Mouse (Mus musculus) CH12.LX (cell line): Measurements from ENCODE around the gene Dnm3.

ENCODE experiments used
- CTCF ChIP-seq, 2 experiments: IDR thresholded peaks in 1 of 2; conservative IDR thresholded peaks in 1 of 2; 2 replicates each; pipeline ENCODE4 v1.5.1; 2011 to 2012; ENCODE audit warnings: low read depth in 2 of 2, low read length in 2 of 2, improper control_type of control experiment in 1 of 2, inconsistent platforms in 1 of 2, mild to moderate bottlenecking in 1 of 2, moderate library complexity in 1 of 2
- ELF1 ChIP-seq: IDR thresholded peaks from 2 replicates; pipeline ENCODE4 v1.6.1; 2014; ENCODE audit warnings: low read depth, mild to moderate bottlenecking, inconsistent platforms, low read length, improper control_type of control experiment
- GABPA ChIP-seq: IDR thresholded peaks from 2 replicates; pipeline ENCODE4 v1.6.1; 2012; ENCODE audit warnings: low read depth, low read length, improper control_type of control experiment, inconsistent platforms; ENCODE audit not compliant: insufficient replicate concordance
- KAT2A ChIP-seq: IDR thresholded peaks from 2 replicates; pipeline ENCODE4 v1.6.1; 2012; ENCODE audit warnings: low read length, improper control_type of control experiment, inconsistent platforms; ENCODE audit not compliant: insufficient replicate concordance
- MAFK ChIP-seq: IDR thresholded peaks from 2 replicates; pipeline ENCODE4 v1.6.1; 2011; ENCODE audit warnings: low read length, improper control_type of control experiment; ENCODE audit not compliant: insufficient replicate concordance
- MAX ChIP-seq: IDR thresholded peaks from 2 replicates; pipeline ENCODE4 v1.6.1; 2011; ENCODE audit warnings: low read length, improper control_type of control experiment
- MYC ChIP-seq: IDR thresholded peaks from 2 replicates; pipeline ENCODE4 v1.6.1; 2011; ENCODE audit warnings: low read depth, mild to moderate bottlenecking, improper control_type of control experiment, low read length
- POLR2A ChIP-seq: IDR thresholded peaks from 2 replicates; pipeline ENCODE4 v1.6.1; 2011; ENCODE audit warnings: low read depth, mild to moderate bottlenecking, improper control_type of control experiment, low read length
- POLR2AphosphoS2 ChIP-seq: IDR thresholded peaks from 2 replicates; pipeline ENCODE4 v1.6.1; 2011; ENCODE audit warnings: low read depth, low read length, improper control_type of control experiment
- USF1 ChIP-seq: IDR thresholded peaks from 2 replicates; pipeline ENCODE4 v1.6.1; 2014; ENCODE audit warnings: low read depth, mild to moderate bottlenecking, inconsistent platforms, low read length, improper control_type of control experiment
- ZC3H11A ChIP-seq: IDR thresholded peaks from 2 replicates; pipeline ENCODE4 v1.6.1; 2012; ENCODE audit warnings: low read depth, mild to moderate bottlenecking, inconsistent platforms, low read length, improper control_type of control experiment

DNA sequence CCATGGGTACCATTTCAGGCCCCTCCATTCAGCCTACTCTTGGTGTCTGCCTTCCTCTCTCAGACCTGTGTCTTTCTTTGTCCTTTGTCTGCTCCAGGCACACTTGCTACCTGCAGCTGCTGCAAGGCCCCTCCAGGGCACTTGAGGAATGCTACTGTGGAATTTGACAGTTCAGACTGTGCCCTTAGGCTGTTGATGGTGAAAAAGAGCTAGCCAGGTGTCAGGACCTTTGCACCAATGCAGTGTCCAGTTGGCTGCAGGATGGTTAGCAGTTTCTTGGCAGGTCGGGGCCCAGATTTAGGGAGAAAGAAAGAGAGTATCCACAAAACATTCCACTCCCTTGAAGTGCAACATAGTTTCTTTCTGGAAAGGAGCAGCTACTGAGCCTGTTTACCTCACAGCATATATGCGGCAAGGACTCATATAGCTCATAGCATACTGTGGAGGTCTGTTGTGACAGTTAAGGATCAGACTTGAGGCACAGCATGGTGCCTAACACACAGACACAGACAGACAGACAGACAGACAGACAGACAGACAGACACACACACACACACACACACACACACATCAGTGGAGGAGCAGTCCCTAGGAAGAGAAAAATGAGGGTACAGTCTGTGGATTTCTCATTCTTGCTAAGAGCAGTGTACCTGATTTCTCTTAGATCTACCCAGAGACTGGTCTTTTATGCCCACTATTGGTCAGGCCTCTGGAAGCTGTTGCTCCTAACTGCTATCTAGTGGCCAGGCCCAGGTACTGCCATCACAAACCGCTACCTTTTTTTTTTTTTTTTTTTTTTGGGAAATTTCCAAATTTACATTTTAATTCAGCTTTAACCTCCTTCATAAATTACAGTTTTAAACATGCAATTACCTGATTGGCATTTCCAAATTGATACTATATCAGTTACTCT lies 515.1 kb downstream of the Dnm3 start:
- TF ChIP-seq MAFK: no peak
- TF ChIP-seq POLR2A: no peak
- peak; percentile 60 to 93 for TF ChIP-seq CTCF (conservative IDR thresholded peaks at IDR 0.05 in 1 of 2, IDR thresholded peaks at IDR 0.05 in 1 of 2; ENCODE audit: low read depth in 2 of 2, low read length in 2 of 2)
- peak; percentile 88 for TF ChIP-seq ZC3H11A
- no peak for TF ChIP-seq USF1
- TF ChIP-seq POLR2AphosphoS2: no peak
- no peak for TF ChIP-seq KAT2A
- TF ChIP-seq GABPA: no peak
- TF ChIP-seq ELF1: peak; percentile 34; the same call in 1 of the 2 replicates
- TF ChIP-seq MYC: no peak
- no peak for TF ChIP-seq MAX
